Mouse (Mus musculus) NIH3T3 (cell line): ENCODE results near the gene Rpl10.

Source experiments
- DNase-seq: peaks from one replicate; pipeline ENCODE4 v3.0.0-alpha.2; 2012; ENCODE audit warnings: low read depth

Rpl10 gene

GRCm38 (mm10) chrX:74281041-74281731 lies 10.6 kb downstream of the Rpl10 start:
- DNase-seq = no peak

DNA sequence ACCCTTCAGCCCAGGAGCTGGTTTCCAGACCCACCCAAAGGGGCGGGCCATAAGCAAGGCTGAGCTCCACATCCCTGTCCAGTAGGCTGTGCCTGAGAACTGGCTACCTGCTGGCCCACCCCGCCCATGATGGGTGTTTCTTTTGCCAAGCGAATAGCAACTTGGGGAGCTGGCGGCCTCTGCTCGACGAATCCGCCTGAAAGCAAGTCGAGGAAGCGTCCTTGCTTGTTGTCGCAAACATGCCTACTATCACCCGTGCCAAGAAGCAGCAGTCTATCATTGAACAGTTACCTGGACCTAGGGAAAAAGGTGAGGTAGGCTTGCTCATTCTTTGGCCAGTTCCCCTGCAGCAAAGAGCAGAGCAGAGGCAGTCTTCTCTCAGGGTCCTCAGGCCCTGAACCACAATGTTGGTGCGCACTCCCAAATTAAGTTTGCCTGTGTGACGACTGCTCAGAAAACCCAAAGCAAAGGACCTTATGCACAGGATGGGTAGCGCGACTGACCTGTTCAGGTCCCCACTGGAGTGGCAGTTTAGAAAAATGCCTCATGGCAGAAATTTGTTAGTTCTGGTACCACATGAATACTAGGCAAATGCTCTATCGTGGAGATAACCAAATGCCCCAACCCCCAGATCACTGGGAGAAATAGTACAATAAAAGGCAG lies 11.3 kb downstream of the Rpl10 start, which contains the start of the genes Taz and Dnase1l1:
Gene Taz, plus strand, starts transcription at position 181 of the 663 bp plus-strand sequence.
Gene Dnase1l1, minus strand, starts transcription at position 606 of the 663 bp plus-strand sequence.
- DNase-seq = peak; percentile 89

DNA sequence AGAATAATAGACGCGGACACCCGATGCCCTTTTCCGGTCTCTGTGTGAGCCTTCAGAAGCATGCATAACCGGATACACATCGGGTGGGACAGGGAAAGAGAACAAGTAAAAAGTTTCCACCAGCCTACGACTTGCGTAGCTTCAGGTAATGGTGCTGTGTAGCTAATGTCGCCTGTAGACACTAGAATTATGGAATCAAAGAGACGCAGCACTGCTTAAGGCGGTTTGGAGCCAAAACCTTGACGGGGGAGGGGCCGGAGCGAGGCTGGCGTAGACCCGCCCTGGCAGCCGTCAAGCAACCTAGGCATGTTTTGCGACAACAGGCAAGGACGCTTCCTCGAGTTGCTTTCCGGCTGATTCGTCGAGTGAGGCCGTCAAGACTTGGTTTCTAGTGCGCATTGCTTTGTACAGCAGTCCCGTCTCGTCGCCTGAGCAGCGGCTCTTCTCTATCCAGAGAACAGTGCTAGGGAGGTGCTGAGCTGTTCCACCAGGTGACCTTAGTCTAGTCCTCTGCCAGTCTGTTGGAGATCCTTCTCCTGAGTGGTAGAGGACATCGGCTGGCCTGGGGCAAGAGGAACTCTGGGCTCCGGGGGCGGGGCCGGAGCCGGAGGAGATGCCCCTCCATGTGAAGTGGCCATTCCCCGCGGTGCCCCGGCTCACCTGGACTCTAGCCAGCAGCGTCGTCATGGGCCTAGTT lies 11.9 kb downstream of the Rpl10 start:
- DNase-seq = peak; percentile 90

DNA sequence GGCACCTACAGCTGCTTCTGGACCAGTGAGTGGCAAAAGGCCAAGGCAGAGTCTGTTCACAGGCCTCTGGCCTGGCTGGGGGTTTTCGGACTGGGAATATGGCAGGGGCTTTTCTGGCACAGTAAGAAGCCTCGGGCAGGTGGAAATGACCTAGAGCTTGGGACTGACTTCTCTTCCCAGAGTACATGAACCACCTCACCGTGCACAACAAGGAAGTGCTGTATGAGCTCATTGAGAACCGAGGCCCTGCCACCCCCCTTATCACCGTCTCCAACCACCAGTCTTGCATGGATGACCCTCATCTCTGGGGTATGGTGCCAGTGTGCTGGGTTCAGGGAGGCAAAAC lies 12.5 kb downstream of the Rpl10 start:
- DNase-seq = no peak

DNA sequence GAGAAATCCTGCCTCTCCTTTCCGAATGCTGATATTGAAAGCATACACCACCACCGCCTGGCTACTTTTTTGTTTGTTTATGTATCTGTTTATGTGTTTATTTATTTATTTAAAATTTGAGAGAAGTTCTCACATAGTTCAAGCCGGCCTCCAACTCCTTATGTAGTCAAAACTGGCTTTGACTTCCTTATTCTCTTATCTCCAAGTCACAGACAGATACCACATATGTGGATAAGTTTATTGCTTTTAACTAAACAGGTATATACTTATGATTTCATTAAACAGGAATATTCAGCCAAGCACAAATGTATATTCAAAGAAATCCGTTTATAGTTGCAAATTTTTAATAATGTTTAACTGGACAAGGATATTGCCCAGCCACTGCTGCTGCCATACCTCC lies 22.8 kb downstream of the Rpl10 start:
- no peak for DNase-seq

DNA sequence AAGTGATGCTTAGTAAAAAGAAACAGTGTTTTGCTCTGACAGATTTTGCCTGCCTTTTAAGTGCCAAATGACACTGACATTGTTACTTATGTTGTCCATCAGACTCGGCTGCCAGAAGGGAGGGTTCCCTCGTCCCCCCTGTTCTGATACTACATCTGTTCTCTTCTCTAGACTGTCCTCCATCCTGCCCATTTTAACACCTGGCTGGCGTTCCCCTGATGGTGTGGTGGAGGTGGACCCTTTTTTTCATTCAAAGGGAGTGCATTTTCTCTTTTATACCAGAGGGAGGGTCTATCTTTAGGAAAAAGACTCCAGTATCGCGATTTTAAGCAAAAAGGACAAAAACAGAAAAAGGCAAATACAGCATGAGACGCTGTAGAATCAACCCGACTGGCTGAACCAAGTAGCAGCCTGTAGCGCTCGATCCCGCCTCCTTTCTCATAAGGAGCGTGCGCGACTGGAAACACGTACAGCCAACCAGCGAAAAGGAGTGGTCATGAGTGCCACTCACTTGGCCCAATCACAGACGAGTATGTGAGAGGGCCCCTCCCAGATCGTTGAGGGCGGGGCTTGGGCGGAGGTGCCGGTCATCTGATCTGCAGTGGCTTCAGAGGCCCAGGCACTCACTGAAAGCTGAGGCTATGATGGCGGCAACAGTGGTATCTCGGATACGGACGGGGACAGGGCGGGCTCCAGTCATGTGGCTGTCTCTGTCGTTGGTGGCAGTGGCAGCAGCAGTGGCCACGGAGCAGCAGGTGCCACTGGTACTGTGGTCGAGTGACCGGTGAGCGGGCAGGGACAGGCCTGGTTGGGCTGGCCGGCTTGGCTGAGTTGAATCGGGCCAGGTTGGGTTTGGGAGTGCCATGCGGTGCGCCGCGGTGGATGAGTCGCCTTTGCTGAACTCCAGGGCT lies 26.2 kb downstream of the Rpl10 start, which contains the start of gene Atp6ap1:
Gene Atp6ap1, plus strand, starts transcription at position 560 of the 911 bp plus-strand sequence.
- DNase-seq = peak; percentile 95

GRCm38 (mm10) chrX:74298348-74298747 lies 27.7 kb downstream of the Rpl10 start:
- DNase-seq = no peak

DNA sequence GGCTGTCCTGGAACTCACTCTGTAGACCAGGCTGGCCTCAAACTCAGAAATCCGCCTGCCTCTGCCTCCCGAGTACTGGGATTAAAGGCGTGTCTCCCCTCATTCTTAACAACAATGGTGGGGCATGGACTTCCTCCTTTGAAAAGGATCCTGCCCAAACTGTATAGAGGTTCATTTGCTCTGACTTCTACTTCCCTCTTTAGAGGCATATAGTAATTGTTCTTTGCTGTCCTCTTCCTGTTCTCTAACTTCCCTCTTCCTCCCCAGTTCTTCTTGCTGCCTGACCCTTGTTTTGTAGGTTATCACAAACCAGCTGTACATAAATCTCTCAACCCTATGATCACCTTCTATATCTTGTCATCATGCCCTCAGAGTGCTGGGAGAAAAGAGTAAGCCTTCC lies 29.1 kb downstream of the Rpl10 start:
- DNase-seq = no peak

DNA sequence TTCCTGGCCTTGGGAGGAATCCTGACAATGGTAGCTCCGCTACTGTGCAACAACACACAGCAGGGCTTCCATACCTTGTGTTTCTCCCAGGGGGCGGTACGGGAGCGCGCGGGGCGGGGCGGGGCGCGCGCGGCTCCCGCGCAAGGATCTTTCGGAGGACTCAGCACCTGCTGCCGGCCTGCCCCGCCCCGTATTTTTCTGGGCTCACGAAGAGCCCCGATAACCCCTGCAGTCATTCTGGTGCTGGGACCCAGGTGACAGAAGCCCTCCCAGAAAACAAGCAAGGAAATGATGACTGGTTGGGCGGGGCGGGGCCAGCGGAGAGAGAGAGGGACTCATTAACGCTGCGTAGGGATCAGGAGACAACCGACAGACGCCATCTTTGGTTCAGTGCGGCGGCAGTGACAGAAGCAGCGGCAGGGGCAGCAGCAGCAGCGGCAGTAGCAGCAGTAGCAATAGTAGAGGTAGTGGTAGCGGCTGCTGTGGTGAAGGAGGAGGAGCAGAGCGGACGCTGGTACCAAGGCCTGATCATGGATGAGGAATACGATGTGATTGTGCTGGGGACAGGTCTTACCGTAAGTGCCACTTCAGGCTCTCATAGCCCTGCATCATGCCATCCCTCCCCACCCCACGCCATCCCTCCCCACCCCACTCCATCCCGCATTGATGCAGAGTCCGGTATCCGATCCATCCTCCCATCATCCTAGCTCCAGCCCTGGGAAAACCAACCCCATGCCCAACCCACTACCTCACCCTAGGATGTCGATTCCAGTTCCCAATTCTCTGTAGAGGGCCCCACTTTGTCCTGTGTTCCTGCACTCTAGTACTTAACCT lies 34.5 kb downstream of the Rpl10 start, which contains the start of gene Gdi1:
Gene Gdi1, plus strand, starts transcription at position 132 of the 834 bp plus-strand sequence.
- DNase-seq = peak; percentile 88

DNA sequence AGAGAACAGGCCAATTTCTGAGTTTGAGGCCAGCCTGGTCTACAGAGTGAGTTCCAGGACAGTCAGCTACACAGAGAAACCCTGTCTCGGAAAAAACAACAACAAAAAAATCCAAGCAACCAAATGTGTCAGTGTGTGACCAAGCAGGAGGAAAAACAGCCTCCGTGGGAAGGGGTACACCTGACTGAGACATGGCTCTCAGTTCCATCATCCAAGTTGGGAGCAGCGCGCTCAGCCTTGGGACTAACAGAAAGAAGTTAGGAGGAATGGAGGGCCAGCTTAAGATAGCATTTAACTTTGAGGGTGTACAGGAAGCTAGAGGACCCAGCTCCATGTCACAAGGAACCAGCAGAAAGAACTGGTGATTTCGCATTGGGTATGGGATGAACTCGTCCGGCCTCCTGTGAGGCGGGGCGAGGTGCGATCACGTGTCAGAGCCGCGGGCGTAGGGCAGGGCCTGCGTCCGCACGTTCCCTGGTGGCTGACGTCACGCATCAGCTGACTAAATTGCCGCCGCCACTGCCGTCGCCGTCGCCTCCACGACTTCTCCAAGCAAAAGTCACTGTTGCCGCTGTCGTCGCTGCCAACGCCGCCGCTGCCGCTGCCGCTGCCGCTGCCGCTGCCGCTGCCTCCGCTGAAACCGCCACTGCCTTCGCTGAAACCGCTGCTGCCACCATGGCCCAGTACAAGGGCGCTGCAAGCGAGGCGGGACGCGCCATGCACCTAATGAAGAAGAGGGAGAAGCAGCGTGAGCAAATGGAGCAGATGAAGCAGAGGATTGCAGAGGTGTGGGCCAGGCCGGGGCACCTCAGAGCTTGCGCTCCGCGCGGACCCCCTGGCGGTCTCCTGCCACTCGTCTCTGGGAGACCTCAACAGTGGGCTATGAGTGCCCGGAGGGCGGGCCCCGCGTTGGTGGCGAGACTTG lies 42.2 kb downstream of the Rpl10 start, which contains the start of gene Fam50a:
Gene Fam50a, plus strand, starts transcription at position 494 of the 925 bp plus-strand sequence.
- DNase-seq = peak; percentile 89
